Mouse (Mus musculus): ENCODE measurements around the gene Chchd1.

Gene Chchd1

GRCm38 (mm10) chr14:20702741-20703381, at the start of gene Chchd1:
Gene Chchd1 (plus strand): TSS chr14:20703006.
- DNase-seq (ENCODE audit: low spot score in 2 of 2), result peak; percentile 93 to 94

- no peak for DNase-seq (ENCODE audit: low spot score in 2 of 2)
Measured at GRCm38 (mm10) chr14:20654690-20655421, 48.0 kb upstream of the Chchd1 start.

- no peak for DNase-seq (ENCODE audit: low spot score in 2 of 2)
Measured at GRCm38 (mm10) chr14:20655731-20656130, 47.1 kb upstream of the Chchd1 start.

GRCm38 (mm10) chr14:20656361-20656760, 46.4 kb upstream of the Chchd1 start, which contains the start of gene Myoz1:
Gene Myoz1 (minus strand): TSS chr14:20656540.
- DNase-seq (ENCODE audit: low spot score in 2 of 2), result no peak

GRCm38 (mm10) chr14:20658326-20658725, 44.5 kb upstream of the Chchd1 start:
- peak in 1 of 2 experiments; percentile 47 for DNase-seq (ENCODE audit: low spot score in 2 of 2)

- no peak for DNase-seq (ENCODE audit: low spot score in 2 of 2)
Measured at GRCm38 (mm10) chr14:20658902-20659301, 43.9 kb upstream of the Chchd1 start.

GRCm38 (mm10) chr14:20659687-20660086, 43.1 kb upstream of the Chchd1 start:
- DNase-seq (ENCODE audit: low spot score in 2 of 2), result no peak

- peak; percentile 96 for DNase-seq (ENCODE audit: low spot score in 2 of 2)
Measured at GRCm38 (mm10) chr14:20660827-20661660, 41.8 kb upstream of the Chchd1 start.

- peak; percentile 36 to 51 for DNase-seq (ENCODE audit: low spot score in 2 of 2)
Measured at GRCm38 (mm10) chr14:20661661-20662331, 41.0 kb upstream of the Chchd1 start.

- no peak for DNase-seq (ENCODE audit: low spot score in 2 of 2)
Measured at GRCm38 (mm10) chr14:20662740-20663139, 40.1 kb upstream of the Chchd1 start.

GRCm38 (mm10) chr14:20663601-20664000, 39.2 kb upstream of the Chchd1 start:
- DNase-seq (ENCODE audit: low spot score in 2 of 2), result no peak

GRCm38 (mm10) chr14:20664436-20664835, 38.4 kb upstream of the Chchd1 start:
- DNase-seq (ENCODE audit: low spot score in 2 of 2), result no peak

GRCm38 (mm10) chr14:20667469-20667868, 35.3 kb upstream of the Chchd1 start:
- DNase-seq (ENCODE audit: low spot score in 2 of 2), result no peak

- DNase-seq (ENCODE audit: low spot score in 2 of 2), result no peak
Measured at GRCm38 (mm10) chr14:20668154-20668810, 34.5 kb upstream of the Chchd1 start, which contains the start of gene Synpo2l. Gene Synpo2l (minus strand): TSS chr14:20668354.

- no peak for DNase-seq (ENCODE audit: low spot score in 2 of 2)
Measured at GRCm38 (mm10) chr14:20672990-20673389, 29.8 kb upstream of the Chchd1 start.

GRCm38 (mm10) chr14:20673735-20674063, 29.1 kb upstream of the Chchd1 start:
- peak; percentile 65 to 84 for DNase-seq (ENCODE audit: low spot score in 2 of 2)

- peak; percentile 98 to 100 for DNase-seq (ENCODE audit: low spot score in 2 of 2)
Measured at GRCm38 (mm10) chr14:20674064-20674833, 28.6 kb upstream of the Chchd1 start, which contains the start of gene Sec24c. Gene Sec24c (plus strand): TSS chr14:20674308.

- no peak for DNase-seq (ENCODE audit: low spot score in 2 of 2)
Measured at GRCm38 (mm10) chr14:20677906-20678305, 24.9 kb upstream of the Chchd1 start.

GRCm38 (mm10) chr14:20681742-20682141, 21.1 kb upstream of the Chchd1 start:
- no peak for DNase-seq (ENCODE audit: low spot score in 2 of 2)

GRCm38 (mm10) chr14:20682498-20682897, 20.3 kb upstream of the Chchd1 start:
- no peak for DNase-seq (ENCODE audit: low spot score in 2 of 2)

Measured in right cerebral cortex, postnatal 10 days (tissue).